Mouse (Mus musculus): ENCODE results near the gene Prl2a1.
"Not testable (repeated sequence)": the region's sequence is repeated elsewhere in the genome, so short reads cannot be mapped to it uniquely, and the experiment has no call there.

Gene Prl2a1

GRCm38 (mm10) chr13:27801354-27801753 is at the start of gene Prl2a1:
TSS of gene Prl2a1 (plus strand) at chr13:27801654.
- no peak for DNase-seq (ENCODE audit: low spot score)

- not testable (repeated sequence) for DNase-seq (ENCODE audit: low spot score)
Observed at GRCm38 (mm10) chr13:27780704-27781103, 20.8 kb upstream of the Prl2a1 start, which contains the start of gene Prl7c1. TSS of gene Prl7c1 (minus strand) at chr13:27780804.

- DNase-seq (ENCODE audit: low spot score): no peak
Observed at GRCm38 (mm10) chr13:27799303-27799702, 2.2 kb upstream of the Prl2a1 start.

GRCm38 (mm10) chr13:27802765-27803164 is 1.3 kb downstream of the Prl2a1 start:
- no peak for DNase-seq (ENCODE audit: low spot score)

- DNase-seq (ENCODE audit: low spot score): no peak
Observed at GRCm38 (mm10) chr13:27849042-27849441, 47.6 kb downstream of the Prl2a1 start, which contains the start of gene Prl2c1. TSS of gene Prl2c1 (plus strand) at chr13:27849342.

All from ovary, adult 18-20 months (tissue).